Mouse (Mus musculus): ENCODE results near the gene Tjp2.

DNA sequence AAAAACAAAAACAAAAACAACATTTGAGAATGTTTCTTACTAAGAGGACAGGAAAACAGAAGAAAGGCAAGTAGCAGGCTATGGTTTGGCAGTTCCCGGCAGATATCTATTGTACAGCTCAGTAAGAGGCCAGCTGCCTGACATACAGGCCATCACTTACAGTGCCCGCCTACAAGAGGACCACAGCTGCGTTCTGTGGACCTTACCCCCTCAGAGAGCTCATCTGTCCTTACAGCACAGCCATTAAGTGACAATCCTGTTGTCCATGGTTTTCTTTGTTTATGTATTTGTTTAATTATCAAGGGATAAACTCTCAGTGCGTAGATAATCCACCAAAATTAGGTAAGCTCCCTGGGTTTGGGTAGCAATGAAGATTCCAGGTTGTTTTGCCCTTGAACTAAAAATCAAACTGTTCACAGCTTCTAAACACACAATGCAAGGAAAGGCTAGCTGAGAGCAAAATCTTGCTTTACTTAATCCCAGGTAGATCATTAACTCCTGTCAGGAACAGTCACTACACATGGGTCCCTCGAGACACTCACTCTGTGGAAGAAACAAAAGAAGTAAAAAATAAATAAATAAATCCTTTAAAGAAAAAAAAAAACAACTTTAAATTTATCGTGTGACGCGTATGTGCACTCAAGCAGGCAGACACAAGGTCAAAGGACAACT is 69.3 kb downstream of the Tjp2 start:
- TF ChIP-seq EP300 (IDR thresholded peaks at IDR 0.05; ENCODE audit: low read depth) (no peak), CTCF (IDR thresholded peaks at IDR 0.05; ENCODE audit: low read depth) (no peak)
